Mouse (Mus musculus) spleen, adult 2 months (tissue): Measurements from ENCODE around the gene Gpr157. TPM values are rescaled to one million over a fixed set of nuclear protein-coding genes. Genes with fewer than 3 reads are reported as not detected.

Source experiments
- DNase-seq, 2 experiments: peaks; one replicate each; pipeline versions ENCODE4 v3.0.0 to v3.0.0-alpha.2; 2012 to 2021; ENCODE audit warnings: low spot score in 2 of 2, low read depth in 1 of 2
- H3K27ac ChIP-seq: fragments of 200-500 bp; 2 replicates; pipeline ENCODE4 v1.5.1; 2012; ENCODE audit warnings: low read length, inconsistent platforms; ENCODE audit not compliant: insufficient read depth
- H3K27me3 ChIP-seq: fragments of 200-500 bp; 2 replicates; pipeline ENCODE4 v1.6.1; 2012; ENCODE audit warnings: mild to moderate bottlenecking, moderate library complexity, low read length, inconsistent platforms; ENCODE audit not compliant: control insufficient read depth, insufficient read depth
- H3K36me3 ChIP-seq: fragments of 200-500 bp; 2 replicates; pipeline ENCODE4 v1.6.1; 2012; ENCODE audit warnings: mild to moderate bottlenecking, low read length, inconsistent platforms; ENCODE audit not compliant: control insufficient read depth, insufficient read depth
- H3K4me1 ChIP-seq: fragments of 200-500 bp; 2 replicates; pipeline ENCODE4 v1.6.1; 2011; ENCODE audit warnings: inconsistent platforms; ENCODE audit not compliant: control insufficient read depth, insufficient read depth, insufficient read length
- H3K4me3 ChIP-seq: fragments of 200-500 bp; 2 replicates; pipeline ENCODE4 v1.5.1; 2011; ENCODE audit warnings: mild to moderate bottlenecking, inconsistent platforms; ENCODE audit not compliant: insufficient read depth, insufficient read length; ENCODE audit errors: extremely low read depth
- CTCF ChIP-seq: fragments of 200-500 bp; IDR thresholded peaks from 2 replicates; pipeline ENCODE4 v1.5.1; 2011; ENCODE audit warnings: mild to moderate bottlenecking, inconsistent platforms; ENCODE audit not compliant: insufficient read depth, insufficient read length, insufficient replicate concordance; ENCODE audit errors: extremely low read depth
- POLR2A ChIP-seq: fragments of 200-500 bp; IDR thresholded peaks from 2 replicates; pipeline ENCODE4 v1.6.1; 2011; ENCODE audit warnings: low read depth, low read length, inconsistent platforms
- WGBS: fragments of 180-500 bp; shearing (Covaris S2); methylation state at CpG from one replicate; pipeline ENCODE4 v1.1.7; 2018; 5-methylcytosine and 5-hydroxymethylcytosine counted together
- polyA plus RNA-seq: library from polyadenylated mRNA; depleted of rRNA; stranded (reverse); fragments of >200 nt; gene quantifications from 2 replicates; pipeline ENCODE4 v1.2.3, GENCODE M21; 2012; rRNA removed

Gpr157 gene
- polyA plus RNA-seq, 1 experiment: 4.2 TPM

- no peaks in the 10 kb centered on the region for H3K27me3 ChIP-seq
- no peaks in the 10 kb centered on the region for H3K4me1 ChIP-seq
- TF ChIP-seq POLR2A: no peak
- no peak for TF ChIP-seq CTCF
- DNase-seq: no peak
- H3K36me3 ChIP-seq: no peaks in the 10 kb centered on the region
- H3K27ac ChIP-seq: no peak overlapping the region
- no peak overlapping the region for H3K4me3 ChIP-seq
- WGBS: 79% methylated on average over 13 of the region's 13 CpGs
Measured at GRCm38 (mm10) chr4:150139090-150139489, 51.9 kb downstream of the Gpr157 start.

DNA sequence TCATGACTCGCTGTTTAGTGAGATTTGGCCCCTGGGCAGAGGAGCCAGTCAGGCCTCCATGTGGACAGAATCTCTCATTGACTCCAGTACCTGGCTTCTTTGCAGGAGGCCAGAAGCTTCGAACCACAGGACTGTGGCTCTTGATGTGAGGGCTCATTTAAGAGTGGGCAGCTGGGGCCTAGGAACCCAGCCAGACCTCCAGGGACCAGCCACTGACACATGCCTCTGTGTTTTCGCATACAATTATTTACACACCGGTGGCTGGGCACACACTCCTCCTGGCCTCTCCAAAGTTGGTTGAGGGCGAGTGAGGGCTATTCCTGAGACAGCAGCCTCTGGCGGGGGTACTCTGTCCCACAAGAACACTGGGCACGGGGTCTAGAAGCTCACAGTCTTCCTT is 53.2 kb downstream of the Gpr157 start:
- H3K36me3 ChIP-seq: no peaks in the 10 kb centered on the region
- 84% methylated on average over 7 of the region's 7 CpGs for WGBS
- H3K27ac ChIP-seq: no peak overlapping the region
- no peaks in the 10 kb centered on the region for H3K4me1 ChIP-seq
- no peak for DNase-seq
- no peak overlapping the region for H3K4me3 ChIP-seq
- TF ChIP-seq CTCF: no peak
- TF ChIP-seq POLR2A: no peak
- H3K27me3 ChIP-seq: no peaks in the 10 kb centered on the region

DNA sequence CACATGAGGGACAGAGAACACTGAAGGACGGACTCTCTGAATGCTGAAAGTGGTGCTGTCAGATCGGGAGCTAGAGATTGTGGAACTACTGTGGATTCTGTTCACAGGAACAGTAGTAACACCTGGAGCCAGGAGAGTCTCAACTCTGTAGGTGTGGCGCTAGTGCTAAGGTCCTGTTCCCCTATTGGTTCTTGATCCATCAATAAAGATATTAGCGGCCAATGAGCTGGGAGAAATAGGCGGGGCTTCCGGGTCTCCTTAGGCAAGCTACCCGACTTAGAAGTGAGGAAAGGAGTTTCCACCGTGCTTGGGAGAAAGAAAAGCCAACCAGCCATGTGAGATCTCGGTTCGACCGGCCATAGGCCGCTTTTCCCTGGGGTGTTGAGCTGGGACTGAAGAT is 57.1 kb downstream of the Gpr157 start:
- Histone ChIP-seq H3K4me1 (no peaks in the 10 kb centered on the region), H3K4me3 (no peak overlapping the region), H3K36me3 (no peaks in the 10 kb centered on the region), H3K27ac (no peak overlapping the region), H3K27me3 (no peaks in the 10 kb centered on the region)
- TF ChIP-seq CTCF: no peak
- TF ChIP-seq POLR2A: no peak
- DNase-seq: no peak
- 68% methylated on average over 12 of the region's 12 CpGs for WGBS

DNA sequence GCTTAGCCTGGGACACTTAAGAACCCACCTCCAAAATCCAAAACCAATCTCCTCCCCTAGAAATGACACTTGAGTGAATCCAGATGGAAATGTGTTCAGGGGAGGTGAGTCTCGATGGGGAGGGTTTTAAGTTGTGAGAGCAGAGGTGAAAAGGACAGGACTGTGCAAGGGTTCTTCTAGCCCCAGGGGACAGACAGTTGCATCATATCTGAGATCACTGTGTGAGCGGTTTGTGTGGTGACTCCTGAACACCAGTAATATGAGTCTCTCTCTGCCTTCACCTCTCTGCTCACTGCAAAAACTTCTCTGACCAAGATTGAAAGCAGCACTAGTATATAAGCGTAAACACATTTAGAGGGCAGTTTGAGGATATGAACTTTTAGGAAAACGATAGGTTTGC is 59.1 kb downstream of the Gpr157 start:
- WGBS: 77% methylated on average over 4 of the region's 4 CpGs
- Histone ChIP-seq H3K36me3 (no peaks in the 10 kb centered on the region), H3K27me3 (no peaks in the 10 kb centered on the region), H3K4me3 (no peak overlapping the region), H3K27ac (no peak overlapping the region), H3K4me1 (no peaks in the 10 kb centered on the region)
- DNase-seq: no peak
- no peak for TF ChIP-seq CTCF
- TF ChIP-seq POLR2A: no peak

DNA sequence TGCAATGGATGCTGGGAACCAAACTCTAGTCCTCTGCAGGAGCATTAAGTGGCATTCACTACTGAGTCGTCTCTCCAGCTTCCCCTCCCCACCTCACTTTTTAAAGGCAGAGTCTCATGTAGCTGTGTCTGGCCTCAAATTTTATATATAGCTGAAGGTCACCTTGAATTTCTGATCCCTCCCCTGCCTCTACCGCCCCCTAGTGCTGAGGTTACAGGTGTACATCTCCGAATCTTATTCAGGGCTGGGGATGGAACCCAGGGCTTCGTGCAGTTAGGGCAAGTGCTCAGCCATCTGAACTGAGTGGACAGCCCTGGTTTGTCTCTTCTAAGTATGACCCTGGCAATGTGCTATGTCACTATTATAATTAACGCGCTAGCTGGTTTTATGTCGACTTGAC is 63.9 kb downstream of the Gpr157 start:
- TF ChIP-seq CTCF (peak; percentile 11; the same call in 1 of the 2 replicates), POLR2A (no peak)
- WGBS: 83% methylated on average over 7 of the region's 7 CpGs
- no peak for DNase-seq
- Histone ChIP-seq H3K4me3 (no peak overlapping the region), H3K36me3 (no peaks in the 10 kb centered on the region), H3K27me3 (no peaks in the 10 kb centered on the region), H3K27ac (no peak overlapping the region), H3K4me1 (no peaks in the 10 kb centered on the region)

- TF ChIP-seq CTCF (no peak), POLR2A (no peak)
- no peak for DNase-seq
- Histone ChIP-seq H3K27ac (no peak overlapping the region), H3K4me3 (no peak overlapping the region), H3K27me3 (no peaks in the 10 kb centered on the region), H3K4me1 (no peaks in the 10 kb centered on the region), H3K36me3 (no peaks in the 10 kb centered on the region)
- 86% methylated on average over 8 of the region's 8 CpGs for WGBS
Measured at GRCm38 (mm10) chr4:150152483-150152882, 65.3 kb downstream of the Gpr157 start.

DNA sequence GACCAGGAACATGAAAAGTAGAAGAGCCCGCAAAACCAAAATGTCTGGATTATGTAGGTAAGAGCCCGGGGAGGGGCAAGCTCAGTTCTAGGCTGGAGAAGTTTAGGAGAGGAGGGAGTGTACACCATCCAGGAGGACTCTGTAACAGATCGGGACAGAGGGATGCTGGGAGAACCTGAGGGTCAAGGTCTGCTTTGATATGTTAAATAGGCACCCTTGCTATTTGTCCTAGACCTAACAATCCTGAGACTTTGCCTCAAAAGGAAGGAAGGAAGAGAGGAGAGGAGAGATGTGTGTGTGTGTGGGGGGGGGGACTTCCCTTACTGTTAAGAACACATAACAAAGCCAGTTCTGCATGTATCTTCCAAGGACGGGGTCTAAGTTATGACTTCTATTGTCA is 68.1 kb downstream of the Gpr157 start:
- no peaks in the 10 kb centered on the region for H3K27me3 ChIP-seq
- DNase-seq: no peak
- WGBS: 84% methylated on average over 4 of the region's 4 CpGs
- H3K4me1 ChIP-seq: no peaks in the 10 kb centered on the region
- no peak overlapping the region for H3K27ac ChIP-seq
- no peaks in the 10 kb centered on the region for H3K36me3 ChIP-seq
- no peak overlapping the region for H3K4me3 ChIP-seq
- TF ChIP-seq CTCF (no peak), POLR2A (no peak)

Other genes with a start within 250 kb of the Gpr157 start
- 5.9 and 8.1 TPM in 2 replicates for gene Spsb1, start 132.3 kb upstream of the Gpr157 start, polyA plus RNA-seq
- gene H6pd, start 78.3 kb upstream of the Gpr157 start, polyA plus RNA-seq: 36.1 and 45.6 TPM in 2 replicates
- 0.05 and 0.18 TPM in 2 replicates for gene Slc2a5, start 31.9 kb downstream of the Gpr157 start, polyA plus RNA-seq
- not detected in 2 replicates for gene Slc2a7, start 61.6 kb downstream of the Gpr157 start, polyA plus RNA-seq
- gene Car6, start 114.0 kb downstream of the Gpr157 start, polyA plus RNA-seq: not detected in 2 replicates
- gene Eno1, start 149.4 kb downstream of the Gpr157 start, polyA plus RNA-seq: 120 and 224 TPM in 2 replicates
- 66.2 and 70.3 TPM in 2 replicates for gene Rere, start 194.3 kb downstream of the Gpr157 start, polyA plus RNA-seq